Mouse (Mus musculus) midbrain, embryonic 15.5 days (tissue): ENCODE data around the gene Gm3952. TPM values are rescaled to one million over a fixed set of nuclear protein-coding genes. Genes with fewer than 3 reads are reported as not detected.

ENCODE experiments used
- ATAC-seq: fragments of 200-750 bp; cut with Nextera tagmentation; replicated peaks from 2 replicates; pipeline ENCODE4 v1.8.0; 2017; ENCODE audit warnings: moderate TSS enrichment
- H3K27ac ChIP-seq: fragments of 300-500 bp; sonication (generic); 2 replicates; pipeline ENCODE4 v1.5.1; 2015; ENCODE audit warnings: mild to moderate bottlenecking, inconsistent platforms
- H3K27me3 ChIP-seq: fragments of 300-500 bp; sonication (generic); replicated peaks from 2 replicates; pipeline ENCODE4 v1.6.1; 2015; ENCODE audit warnings: inconsistent platforms
- H3K36me3 ChIP-seq: fragments of 300-500 bp; sonication (generic); replicated peaks from 2 replicates; pipeline ENCODE4 v1.6.1; 2015; ENCODE audit warnings: inconsistent platforms
- H3K4me1 ChIP-seq: fragments of 300-500 bp; sonication (generic); 2 replicates; pipeline ENCODE4 v1.6.1; 2015; ENCODE audit warnings: inconsistent platforms
- H3K4me2 ChIP-seq: fragments of 300-500 bp; sonication (generic); 2 replicates; pipeline ENCODE4 v1.6.1; 2015; ENCODE audit warnings: inconsistent platforms, mild to moderate bottlenecking, moderate library complexity
- H3K4me3 ChIP-seq: fragments of 300-500 bp; sonication (generic); 2 replicates; pipeline ENCODE4 v1.5.1; 2015; ENCODE audit warnings: mild to moderate bottlenecking, inconsistent platforms
- H3K9ac ChIP-seq: fragments of 300-500 bp; sonication (generic); 2 replicates; pipeline ENCODE4 v1.6.1; 2015; ENCODE audit warnings: mild to moderate bottlenecking, inconsistent platforms
- H3K9me3 ChIP-seq: fragments of 300-500 bp; sonication (generic); 2 replicates; pipeline ENCODE4 v1.6.1; 2016; ENCODE audit warnings: inconsistent platforms
- WGBS: fragments of 180-500 bp; shearing (Covaris S2); methylation state at CpG from one replicate; pipeline ENCODE4 v1.1.7; 2015; ENCODE audit warnings: mixed read lengths; 5-methylcytosine and 5-hydroxymethylcytosine counted together
- polyA plus RNA-seq: library from polyadenylated mRNA; unstranded; fragments of >200 nt; fragmentation: Nextera tagmentation; extraction: Ambion mirVana; gene quantifications from 2 replicates; pipeline ENCODE4 v1.2.1, GENCODE M21; 2015

Gm3952 gene
- polyA plus RNA-seq, result not detected in 2 replicates

- no peaks in the 10 kb centered on the region for H3K36me3 ChIP-seq
- WGBS, result 84% methylated on average over 1 of the region's 1 CpGs
- ATAC-seq, result no peak
These were observed at the start of gene Gm3952 for GRCm38 (mm10) chr8:128798594-128798993. TSS of gene Gm3952 (minus strand) at chr8:128798694.

GRCm38 (mm10) chr8:128843749-128844148, 45.3 kb upstream of the Gm3952 start:
- H3K4me1 ChIP-seq, result no peaks in the 10 kb centered on the region
- no peaks in the 10 kb centered on the region for H3K27me3 ChIP-seq
- no peak overlapping the region for H3K9ac ChIP-seq
- H3K4me2 ChIP-seq, result no peak overlapping the region
- H3K27ac ChIP-seq, result no peak overlapping the region
- H3K9me3 ChIP-seq, result no peaks in the 10 kb centered on the region
- 57% methylated on average over 5 of the region's 5 CpGs for WGBS
- no peak for ATAC-seq
- no peak overlapping the region for H3K4me3 ChIP-seq
- H3K36me3 ChIP-seq, result no peaks in the 10 kb centered on the region

More at GRCm38 (mm10) chr8:128798594-128798993, at the start of gene Gm3952:
- H3K4me2 ChIP-seq, result no peak within 1 kb of the TSS
- H3K4me3 ChIP-seq, result no peak within 1 kb of the TSS
- H3K9me3 ChIP-seq, result no peaks in the 10 kb centered on the region
- no peaks in the 10 kb centered on the region for H3K4me1 ChIP-seq
- no peak within 1 kb of the TSS for H3K27ac ChIP-seq
- H3K9ac ChIP-seq, result no peak within 1 kb of the TSS
- no peaks in the 10 kb centered on the region for H3K27me3 ChIP-seq

- ATAC-seq, result no peak
- H3K4me1 ChIP-seq, result no peaks in the 10 kb centered on the region
- H3K4me2 ChIP-seq, result no peak overlapping the region
- H3K4me3 ChIP-seq, result no peak overlapping the region
- H3K27me3 ChIP-seq, result no peaks in the 10 kb centered on the region
- H3K36me3 ChIP-seq, result no peaks in the 10 kb centered on the region
- H3K9ac ChIP-seq, result no peak overlapping the region
- no peak overlapping the region for H3K27ac ChIP-seq
- no peaks in the 10 kb centered on the region for H3K9me3 ChIP-seq
- 86% methylated on average over 4 of the region's 4 CpGs for WGBS
These were observed 14.0 kb upstream of the Gm3952 start for GRCm38 (mm10) chr8:128812521-128812920.

- 98% methylated on average over 3 of the region's 3 CpGs for WGBS
- no peak for ATAC-seq
- no peak overlapping the region for H3K4me3 ChIP-seq
These were observed 62.8 kb downstream of the Gm3952 start for GRCm38 (mm10) chr8:128735692-128736091.

GRCm38 (mm10) chr8:128734118-128734517, 64.4 kb downstream of the Gm3952 start:
- ATAC-seq, result no peak
- Histone ChIP-seq H3K9ac (no peak overlapping the region), H3K36me3 (peaks cover 9% of the 10 kb centered on the region; the same call in 1 of the 2 replicates), H3K27me3 (no peaks in the 10 kb centered on the region), H3K4me3 (no peak overlapping the region), H3K27ac (no peak overlapping the region), H3K4me2 (no peak overlapping the region), H3K9me3 (no peaks in the 10 kb centered on the region), H3K4me1 (peaks cover 8% of the 10 kb centered on the region; the same call in 1 of the 2 replicates)
- WGBS, result 98% methylated on average over 3 of the region's 3 CpGs

More at GRCm38 (mm10) chr8:128735692-128736091, 62.8 kb downstream of the Gm3952 start:
- H3K27ac ChIP-seq, result no peak overlapping the region
- H3K27me3 ChIP-seq, result no peaks in the 10 kb centered on the region
- H3K4me2 ChIP-seq, result no peak overlapping the region
- H3K9ac ChIP-seq, result no peak overlapping the region
- H3K9me3 ChIP-seq, result no peaks in the 10 kb centered on the region
- H3K36me3 ChIP-seq, result peaks cover 9% of the 10 kb centered on the region; the same call in 1 of the 2 replicates
- peaks cover 8% of the 10 kb centered on the region; the same call in 1 of the 2 replicates for H3K4me1 ChIP-seq

GRCm38 (mm10) chr8:128732254-128732653, 66.2 kb downstream of the Gm3952 start:
- Histone ChIP-seq H3K9me3 (no peaks in the 10 kb centered on the region), H3K27me3 (no peaks in the 10 kb centered on the region), H3K9ac (no peak overlapping the region), H3K4me3 (no peak overlapping the region), H3K4me1 (peaks cover 8% of the 10 kb centered on the region; the same call in 1 of the 2 replicates), H3K27ac (no peak overlapping the region), H3K36me3 (peaks cover 9% of the 10 kb centered on the region; the same call in 1 of the 2 replicates), H3K4me2 (no peak overlapping the region)
- 19% methylated on average over 2 of the region's 2 CpGs for WGBS
- peak; percentile 81 for ATAC-seq

- Histone ChIP-seq H3K9ac (no peak overlapping the region), H3K36me3 (peaks cover 16% of the 10 kb centered on the region), H3K27me3 (no peaks in the 10 kb centered on the region), H3K4me3 (no peak overlapping the region), H3K27ac (no peak overlapping the region), H3K9me3 (no peaks in the 10 kb centered on the region), H3K4me2 (no peak overlapping the region), H3K4me1 (peaks cover 2% of the 10 kb centered on the region; the same call in 1 of the 2 replicates)
- ATAC-seq, result no peak
- 58% methylated on average over 1 of the region's 1 CpGs for WGBS
These were observed 71.3 kb downstream of the Gm3952 start for GRCm38 (mm10) chr8:128727213-128727612.

- Histone ChIP-seq H3K4me2 (no peak overlapping the region), H3K27ac (no peak overlapping the region), H3K27me3 (no peaks in the 10 kb centered on the region), H3K9me3 (no peaks in the 10 kb centered on the region), H3K4me1 (no peaks in the 10 kb centered on the region), H3K4me3 (no peak overlapping the region), H3K9ac (no peak overlapping the region), H3K36me3 (peaks cover 24% of the 10 kb centered on the region)
- WGBS, result 59% methylated on average over 1 of the region's 1 CpGs
- peak; percentile 83 for ATAC-seq
These were observed 73.7 kb downstream of the Gm3952 start for GRCm38 (mm10) chr8:128724819-128725218.

GRCm38 (mm10) chr8:128716184-128716583, 82.3 kb downstream of the Gm3952 start:
- peaks cover 35% of the 10 kb centered on the region for H3K36me3 ChIP-seq
- H3K27me3 ChIP-seq, result no peaks in the 10 kb centered on the region
- no peaks in the 10 kb centered on the region for H3K4me1 ChIP-seq
- no peak overlapping the region for H3K4me2 ChIP-seq
- H3K9me3 ChIP-seq, result no peaks in the 10 kb centered on the region
- no peak overlapping the region for H3K4me3 ChIP-seq
- H3K9ac ChIP-seq, result no peak overlapping the region
- ATAC-seq, result no peak
- no peak overlapping the region for H3K27ac ChIP-seq

- Histone ChIP-seq H3K4me1 (no peaks in the 10 kb centered on the region), H3K4me2 (no peak overlapping the region), H3K9ac (no peak overlapping the region), H3K36me3 (peaks cover 32% of the 10 kb centered on the region), H3K4me3 (no peak overlapping the region), H3K27me3 (no peaks in the 10 kb centered on the region), H3K9me3 (no peaks in the 10 kb centered on the region), H3K27ac (no peak overlapping the region)
- no peak for ATAC-seq
- WGBS, result 45% methylated on average over 3 of the region's 3 CpGs
These were observed 89.2 kb downstream of the Gm3952 start for GRCm38 (mm10) chr8:128709261-128709660.

GRCm38 (mm10) chr8:128704836-128705235, 93.7 kb downstream of the Gm3952 start:
- Histone ChIP-seq H3K9ac (no peak overlapping the region), H3K9me3 (no peaks in the 10 kb centered on the region), H3K36me3 (peaks cover 8% of the 10 kb centered on the region; the same call in 1 of the 2 replicates), H3K27me3 (no peaks in the 10 kb centered on the region), H3K4me2 (no peak overlapping the region), H3K4me3 (no peak overlapping the region), H3K4me1 (no peaks in the 10 kb centered on the region), H3K27ac (no peak overlapping the region)
- WGBS, result 88% methylated on average over 2 of the region's 2 CpGs
- no peak for ATAC-seq

GRCm38 (mm10) chr8:128704376-128704775, 94.1 kb downstream of the Gm3952 start:
- WGBS, result 74% methylated on average over 1 of the region's 1 CpGs
- Histone ChIP-seq H3K4me2 (no peak overlapping the region), H3K9me3 (no peaks in the 10 kb centered on the region), H3K27ac (no peak overlapping the region), H3K4me3 (no peak overlapping the region), H3K36me3 (peaks cover 7% of the 10 kb centered on the region; the same call in 1 of the 2 replicates), H3K4me1 (no peaks in the 10 kb centered on the region), H3K9ac (no peak overlapping the region), H3K27me3 (no peaks in the 10 kb centered on the region)
- ATAC-seq, result no peak

- H3K36me3 ChIP-seq, result no peaks in the 10 kb centered on the region
- peaks cover 7% of the 10 kb centered on the region; the same call in 1 of the 2 replicates for H3K4me1 ChIP-seq
- 67% methylated on average over 3 of the region's 3 CpGs for WGBS
- no peak overlapping the region for H3K4me3 ChIP-seq
- ATAC-seq, result no peak
- no peak overlapping the region for H3K4me2 ChIP-seq
- no peak overlapping the region for H3K27ac ChIP-seq
- no peaks in the 10 kb centered on the region for H3K27me3 ChIP-seq
- no peak overlapping the region for H3K9ac ChIP-seq
- H3K9me3 ChIP-seq, result no peaks in the 10 kb centered on the region
These were observed 100.5 kb downstream of the Gm3952 start for GRCm38 (mm10) chr8:128697945-128698344.
